Mouse (Mus musculus) limb, embryonic 14.5 days (tissue): Measurements from ENCODE around the gene Klk1b16. TPM values are rescaled to one million over a fixed set of nuclear protein-coding genes. Genes with fewer than 3 reads are reported as not detected.
"Not testable (repeated sequence)": the region's sequence is repeated elsewhere in the genome, so short reads cannot be mapped to it uniquely, and the experiment has no call there.

Experiments used
- ATAC-seq: fragments of 200-750 bp; cut with Nextera tagmentation; 2 replicates; pipeline ENCODE4 v1.8.0; 2017; ENCODE audit warnings: low read depth, moderate number of reproducible peaks, moderate TSS enrichment; ENCODE audit not compliant: low FRiP score
- DNase-seq: peaks from one replicate; pipeline ENCODE4 v3.0.0-alpha.2; 2015; ENCODE audit warnings: low spot score
- H3K27ac ChIP-seq: fragments of 300-500 bp; sonication (generic); replicated peaks from 2 replicates; pipeline ENCODE4 v1.5.1; 2014; ENCODE audit warnings: low read depth, mild to moderate bottlenecking, low read length, moderate library complexity, mixed read lengths
- H3K27me3 ChIP-seq: fragments of 300-500 bp; sonication (generic); 2 replicates; pipeline ENCODE4 v1.6.1; 2014; ENCODE audit warnings: low read length, mixed read lengths; ENCODE audit not compliant: control insufficient read depth, insufficient read depth
- H3K36me3 ChIP-seq: fragments of 300-500 bp; sonication (generic); 2 replicates; pipeline ENCODE4 v1.6.1; 2014; ENCODE audit warnings: mild to moderate bottlenecking, low read length, moderate library complexity, mixed read lengths; ENCODE audit not compliant: control insufficient read depth, insufficient read depth
- H3K4me1 ChIP-seq: fragments of 300-500 bp; sonication (generic); 2 replicates; pipeline ENCODE4 v1.6.1; 2014; ENCODE audit warnings: antibody characterized with exemption, low read length, mixed read lengths; ENCODE audit not compliant: control insufficient read depth, insufficient read depth
- H3K4me2 ChIP-seq: fragments of 300-500 bp; sonication (generic); replicated peaks from 2 replicates; pipeline ENCODE4 v1.6.1; 2014; ENCODE audit warnings: low read depth, mild to moderate bottlenecking, low read length, moderate library complexity; ENCODE audit not compliant: severe bottlenecking
- H3K4me3 ChIP-seq: fragments of 300-500 bp; sonication (generic); replicated peaks from 2 replicates; pipeline ENCODE4 v1.5.1; 2014; ENCODE audit warnings: low read length
- H3K9ac ChIP-seq: fragments of 300-500 bp; sonication (generic); 2 replicates; pipeline ENCODE4 v1.6.1; 2014; ENCODE audit warnings: mild to moderate bottlenecking, low read depth, low read length, moderate library complexity; ENCODE audit not compliant: severe bottlenecking
- H3K9me3 ChIP-seq: fragments of 300-500 bp; sonication (generic); 2 replicates; pipeline ENCODE4 v1.6.1; 2016; ENCODE audit warnings: low read length; ENCODE audit not compliant: control insufficient read depth
- POLR2A ChIP-seq: fragments of 200-500 bp; IDR thresholded peaks from 2 replicates; pipeline ENCODE4 v1.8.0; 2012; ENCODE audit warnings: inconsistent platforms, mild to moderate bottlenecking, moderate library complexity, borderline replicate concordance; ENCODE audit not compliant: insufficient read depth, insufficient read length; ENCODE audit errors: extremely low read depth
- whole genome bisulfite sequencing: fragments of 180-500 bp; shearing (Covaris S2); extraction: QIAGEN DNeasy Blood & Tissue Kit; methylation state at CpG from one replicate; pipeline ENCODE4 v1.1.7; 2014; 5-methylcytosine and 5-hydroxymethylcytosine counted together
- polyA plus RNA-seq, 2 experiments: library from polyadenylated mRNA; depleted of rRNA in 1 of 2; stranded (reverse) in 1 of 2; unstranded in 1 of 2; fragments of >200 nt; fragmentation: Nextera tagmentation in 1 of 2; extraction: Ambion mirVana in 1 of 2; gene quantifications; 2 replicates each; pipeline versions ENCODE4 v1.2.1 to v1.2.3; 2012 to 2014

Klk1b16 gene
- not detected in 2 replicates for polyA plus RNA-seq (2012; rRNA removed)
- polyA plus RNA-seq (2014; fragmentation: Nextera tagmentation; extraction: Ambion mirVana) = not detected in 2 replicates

DNA sequence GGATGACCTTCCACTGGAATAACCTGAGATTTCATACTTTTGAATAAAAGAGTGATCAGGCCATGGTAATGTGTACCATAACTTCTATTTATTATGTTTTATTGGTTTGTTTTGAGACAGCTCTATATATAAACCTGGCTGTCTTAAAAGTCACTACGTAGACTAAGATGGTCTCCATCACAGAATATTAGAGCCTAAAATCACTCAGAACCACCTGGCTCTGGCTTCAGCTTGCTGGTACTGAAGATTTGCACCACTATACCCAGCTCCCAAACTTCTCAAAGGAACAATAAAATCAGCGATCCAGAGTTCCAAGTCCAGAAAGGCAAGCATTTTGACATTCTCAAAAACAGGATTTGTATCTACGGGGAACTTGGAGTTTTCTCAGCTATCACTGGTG, at the start of gene Klk1b16:
Gene Klk1b16, plus strand, starts transcription at position 301 of the 400 bp plus-strand sequence.
- H3K27me3 ChIP-seq = no peaks in the 10 kb centered on the region
- no peaks in the 10 kb centered on the region for H3K4me1 ChIP-seq
- 92% methylated on average over 3 of the region's 3 CpGs for WGBS
- no peak within 1 kb of the TSS for H3K4me3 ChIP-seq
- H3K4me2 ChIP-seq = no peak within 1 kb of the TSS
- H3K9ac ChIP-seq = no peak within 1 kb of the TSS
- H3K27ac ChIP-seq = no peak within 1 kb of the TSS
- TF ChIP-seq POLR2A = no peak
- DNase-seq (no peak), ATAC-seq (no peak)
- H3K36me3 ChIP-seq = no peaks in the 10 kb centered on the region
- no peaks in the 10 kb centered on the region for H3K9me3 ChIP-seq

- H3K27ac ChIP-seq = no peak overlapping the region
- no peaks in the 10 kb centered on the region for H3K36me3 ChIP-seq
- H3K9ac ChIP-seq = no peak overlapping the region
- H3K27me3 ChIP-seq = no peaks in the 10 kb centered on the region
- DNase-seq (no peak), ATAC-seq (no peak)
- H3K4me2 ChIP-seq = no peak overlapping the region
- TF ChIP-seq POLR2A = no peak
- no peaks in the 10 kb centered on the region for H3K9me3 ChIP-seq
- no peaks in the 10 kb centered on the region for H3K4me1 ChIP-seq
- 68% methylated on average over 1 of the region's 1 CpGs for WGBS
- no peak overlapping the region for H3K4me3 ChIP-seq
Observed at GRCm38 (mm10) chr7:44096111-44096510, 40.5 kb upstream of the Klk1b16 start.

- H3K9ac ChIP-seq, DNase-seq, H3K9me3 ChIP-seq, ATAC-seq, H3K36me3 ChIP-seq, H3K4me2 ChIP-seq, H3K4me3 ChIP-seq, H3K27me3 ChIP-seq, H3K27ac ChIP-seq, H3K4me1 ChIP-seq: not testable (repeated sequence)
- WGBS = 63% methylated on average over 3 of the region's 3 CpGs
Observed at GRCm38 (mm10) chr7:44102028-44102427, 34.5 kb upstream of the Klk1b16 start, which contains the start of gene Klk1b21. TSS of gene Klk1b21 (plus strand) at chr7:44102328.

DNA sequence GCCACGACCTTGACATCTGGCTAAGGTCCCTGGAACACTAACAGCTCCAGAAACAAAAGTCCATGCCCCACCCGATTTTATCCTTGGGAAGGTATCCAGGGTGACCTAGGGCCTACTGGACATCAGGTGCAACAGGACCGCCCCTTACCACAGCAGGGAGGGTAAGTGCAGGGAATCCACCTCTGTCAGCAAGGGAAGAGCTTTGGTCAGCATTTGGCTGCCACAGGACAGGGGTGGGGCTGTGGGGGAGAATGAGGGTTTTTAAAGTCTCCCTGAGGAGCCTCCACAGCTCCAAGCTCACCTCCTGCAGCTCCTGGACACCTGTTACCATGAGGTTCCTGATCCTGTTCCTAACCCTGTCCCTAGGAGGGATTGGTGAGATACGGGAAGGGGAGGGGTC, 24.2 kb upstream of the Klk1b16 start, which contains the start of gene Klk1b22:
Gene Klk1b22, plus strand, starts transcription at position 301 of the 400 bp plus-strand sequence.
- ATAC-seq (no peak), DNase-seq (no peak)
- no peaks in the 10 kb centered on the region for H3K9me3 ChIP-seq
- 66% methylated on average over 4 of the region's 4 CpGs for WGBS
- H3K27ac ChIP-seq = no peak within 1 kb of the TSS
- no peak within 1 kb of the TSS for H3K4me2 ChIP-seq
- no peak within 1 kb of the TSS for H3K9ac ChIP-seq
- H3K36me3 ChIP-seq = no peaks in the 10 kb centered on the region
- no peak for TF ChIP-seq POLR2A
- H3K4me1 ChIP-seq = no peaks in the 10 kb centered on the region
- H3K4me3 ChIP-seq = no peak within 1 kb of the TSS
- no peaks in the 10 kb centered on the region for H3K27me3 ChIP-seq

DNA sequence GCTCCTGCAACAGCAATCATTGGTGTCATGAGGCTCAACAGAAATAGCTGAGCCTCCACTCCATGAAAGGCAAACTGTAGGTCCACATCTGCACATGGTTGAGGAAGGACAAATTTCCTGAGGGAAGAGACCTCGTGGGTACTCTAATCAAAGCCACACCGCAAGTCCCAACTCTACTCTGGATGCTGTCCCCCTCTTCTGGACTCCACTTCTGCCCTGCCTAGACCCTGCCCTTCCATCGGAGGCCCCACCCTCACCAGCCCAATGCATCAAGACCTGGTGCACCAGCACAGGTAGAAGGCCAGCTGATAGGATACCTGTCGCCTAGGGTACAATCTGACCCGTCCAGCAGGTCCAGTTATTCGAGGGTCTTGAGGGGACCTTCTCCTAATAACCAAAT, 13.1 kb upstream of the Klk1b16 start:
- H3K4me1 ChIP-seq = no peaks in the 10 kb centered on the region
- DNase-seq (no peak), ATAC-seq (no peak)
- H3K9ac ChIP-seq = no peak overlapping the region
- H3K4me2 ChIP-seq = no peak overlapping the region
- H3K36me3 ChIP-seq = no peaks in the 10 kb centered on the region
- 86% methylated on average over 6 of the region's 6 CpGs for WGBS
- no peak overlapping the region for H3K27ac ChIP-seq
- H3K27me3 ChIP-seq = no peaks in the 10 kb centered on the region
- no peaks in the 10 kb centered on the region for H3K9me3 ChIP-seq
- H3K4me3 ChIP-seq = no peak overlapping the region
- TF ChIP-seq POLR2A = no peak
